8 mouse cellular contexts compared by ENCODE assay signal in genomic region chr10:96751580-96752264, GRCm38 (mm10).
DNase-seq lines count a peak whose midpoint lies in the region; ATAC-seq lines count a peak whose summit lies in the region.

No protein-coding gene starts in this region.

- H3K36me3 ChIP-seq in limb, embryonic 11.5 days (ENCODE audit: control insufficient read depth, insufficient read depth, low read length): no peaks in the 10 kb centered on the region
- H3K36me3 ChIP-seq in midbrain, embryonic 13.5 days: no peaks in the 10 kb centered on the region

- H3K4me3 ChIP-seq in limb, embryonic 11.5 days (ENCODE audit: low read depth, low read length): no peak overlapping the region
- H3K4me3 ChIP-seq in midbrain, embryonic 13.5 days (replicated peaks): 0 out of 2 replicates have a peak overlapping the region, but pooled peaks have one; percentile 3

- H3K9ac ChIP-seq in limb, embryonic 11.5 days (ENCODE audit: low read length): no peak overlapping the region
- peak overlapping the region; percentile 42; the same call in 1 of the 2 replicates for H3K9ac ChIP-seq in midbrain, embryonic 13.5 days (replicated peaks)

- 0 out of 2 replicates have a peak overlapping the region, but pooled peaks have one; percentile 21 for H3K27ac ChIP-seq in limb, embryonic 11.5 days (replicated peaks; ENCODE audit: low read depth, low read length)
- H3K27ac ChIP-seq in midbrain, embryonic 13.5 days: 0 out of 2 replicates have a peak overlapping the region, but pooled peaks have one; percentile 9

- 0 out of 2 replicates have a peak, but pooled peaks have one; percentile 21 for ATAC-seq in limb, embryonic 11.5 days (ENCODE audit: insufficient number of reproducible peaks, low FRiP score, low TSS enrichment, low read depth)
- ATAC-seq in midbrain, embryonic 13.5 days: peak; percentile 72

- H3K4me2 ChIP-seq in limb, embryonic 11.5 days (ENCODE audit: low read depth, severe bottlenecking): peak overlapping the region; percentile 10; the same call in 1 of the 2 replicates
- peak overlapping the region; percentile 28 for H3K4me2 ChIP-seq in midbrain, embryonic 13.5 days (replicated peaks)

- H3K27me3 ChIP-seq in limb, embryonic 11.5 days (ENCODE audit: control insufficient read depth, insufficient read depth, low read length): no peaks in the 10 kb centered on the region
- no peaks in the 10 kb centered on the region for H3K27me3 ChIP-seq in midbrain, embryonic 13.5 days

- WGBS in limb, embryonic 11.5 days: 14% methylated on average over 12 of the region's 12 CpGs
- 16% methylated on average over 12 of the region's 12 CpGs for WGBS in midbrain, embryonic 13.5 days

- H3K4me1 ChIP-seq in limb, embryonic 11.5 days (ENCODE audit: control insufficient read depth, insufficient read depth, low read length): 0 out of 2 replicates have a peak, but pooled peaks cover 6% of the 10 kb centered on the region
- H3K4me1 ChIP-seq in midbrain, embryonic 13.5 days (replicated peaks): peaks cover 46% of the 10 kb centered on the region

- H3K9me3 ChIP-seq in limb, embryonic 11.5 days (ENCODE audit: control insufficient read depth, low read length): no peaks in the 10 kb centered on the region
- no peaks in the 10 kb centered on the region for H3K9me3 ChIP-seq in midbrain, embryonic 13.5 days

- peak; percentile 92 to 96 for DNase-seq in adrenal gland, adult (ENCODE audit: inconsistent age in 2 of 2, low spot score in 1 of 2)
- DNase-seq in embryo, embryonic 9.5 days (ENCODE audit: extremely low spot score): peak; percentile 77
- peak; percentile 100 for DNase-seq in heart, adult 11 months
- DNase-seq in kidney, adult 11 months: peak; percentile 92
- peak; percentile 67 for DNase-seq in limb, embryonic 11.5 days (ENCODE audit: low spot score)
- DNase-seq in spleen, adult 18-20 months: peak; percentile 97 to 99
- no peak for DNase-seq in c-Kit-positive CD71-positive TER-119-positive erythroid progenitor cells, embryonic 14.5 days (ENCODE audit: low spot score)
